Mouse (Mus musculus) bone marrow macrophage, adult 2 months (primary cell): ENCODE results near the gene Afm.

Experiments used
- CTCF ChIP-seq: IDR thresholded peaks from 2 replicates; pipeline ENCODE4 v1.5.1; 2012; ENCODE audit warnings: low read depth, mild to moderate bottlenecking, low read length, moderate library complexity
- POLR2A ChIP-seq: IDR thresholded peaks from 2 replicates; pipeline ENCODE4 v1.6.1; 2012; ENCODE audit warnings: mild to moderate bottlenecking, low read depth, low read length, borderline replicate concordance

DNA sequence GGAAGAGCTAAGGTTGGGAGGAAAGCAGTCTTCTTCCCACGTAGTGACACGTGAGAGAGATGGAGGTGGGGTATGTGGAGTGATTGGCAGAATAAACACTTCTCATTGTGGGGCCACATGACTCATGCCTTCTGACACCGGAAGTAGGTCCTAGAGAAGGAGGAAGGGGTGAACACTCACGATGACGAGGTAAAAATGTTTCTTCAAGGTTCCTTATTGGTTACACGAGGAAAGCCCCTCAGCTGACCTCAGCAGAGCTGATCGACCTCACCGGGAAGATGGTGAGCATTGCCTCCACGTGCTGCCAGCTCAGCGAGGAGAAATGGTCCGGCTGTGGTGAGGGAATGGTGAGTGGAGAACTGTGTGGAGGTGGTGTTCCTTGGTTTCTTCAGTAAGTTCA is 14.0 kb upstream of the Afm start:
- TF ChIP-seq CTCF, result no peak
- TF ChIP-seq POLR2A, result no peak
